Mouse (Mus musculus): Measurements from ENCODE around the gene Rnf181. TPM values are rescaled to one million over a fixed set of nuclear protein-coding genes. Genes with fewer than 3 reads are reported as not detected.

Rnf181 gene
- polyA plus RNA-seq, 1 experiment from 2014 or later, result 125 TPM

DNA sequence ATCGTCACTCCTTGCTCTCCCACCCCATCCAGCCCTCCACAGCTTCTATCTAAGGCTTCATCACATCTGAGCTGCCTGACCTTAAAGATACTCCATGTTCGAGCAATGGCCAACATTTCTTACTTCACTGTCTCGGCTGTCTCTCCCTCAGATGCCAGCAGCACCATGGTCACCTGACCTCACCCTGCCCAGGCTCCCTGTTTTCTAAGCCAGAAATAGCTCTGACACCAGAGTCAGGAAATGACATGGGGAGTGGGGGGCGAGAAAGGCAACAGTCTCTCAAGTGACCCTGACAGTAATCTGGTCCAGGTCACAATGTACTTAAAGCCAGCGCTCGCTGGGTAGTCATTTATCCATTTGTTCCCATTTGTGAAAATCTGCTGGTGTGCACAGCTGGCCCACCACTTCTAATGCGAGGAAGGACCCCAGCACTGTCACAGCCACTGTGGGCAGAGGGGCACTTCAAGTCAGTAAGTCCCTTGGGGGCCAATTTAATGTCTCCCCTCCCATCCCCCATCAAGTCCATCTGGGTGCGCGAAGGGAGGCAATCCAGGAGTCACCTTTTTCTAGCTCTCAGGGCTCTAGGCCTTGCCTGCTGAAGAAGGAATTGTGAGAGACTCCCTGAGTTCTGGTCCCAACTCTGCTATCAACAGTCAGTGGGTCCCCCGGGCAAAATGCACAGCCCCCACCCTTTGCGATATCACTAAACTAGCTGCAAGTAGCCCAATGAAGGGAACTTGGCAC lies 53.5 kb downstream of the Rnf181 start:
- Histone ChIP-seq H3K27ac (no peak overlapping the region), H3K27me3 (no peaks in the 10 kb centered on the region), H3K36me3 (ENCODE audit: poor library complexity, severe bottlenecking) (peaks cover 54% of the 10 kb centered on the region), H3K9ac (no peak overlapping the region), H3K9me3 (replicated peaks) (no peaks in the 10 kb centered on the region), H3K4me2 (no peak overlapping the region), H3K4me3 (no peak overlapping the region), H3K4me1 (no peaks in the 10 kb centered on the region)
- ATAC-seq, result no peak
- 87% methylated on average over 11 of the region's 11 CpGs for WGBS

DNA sequence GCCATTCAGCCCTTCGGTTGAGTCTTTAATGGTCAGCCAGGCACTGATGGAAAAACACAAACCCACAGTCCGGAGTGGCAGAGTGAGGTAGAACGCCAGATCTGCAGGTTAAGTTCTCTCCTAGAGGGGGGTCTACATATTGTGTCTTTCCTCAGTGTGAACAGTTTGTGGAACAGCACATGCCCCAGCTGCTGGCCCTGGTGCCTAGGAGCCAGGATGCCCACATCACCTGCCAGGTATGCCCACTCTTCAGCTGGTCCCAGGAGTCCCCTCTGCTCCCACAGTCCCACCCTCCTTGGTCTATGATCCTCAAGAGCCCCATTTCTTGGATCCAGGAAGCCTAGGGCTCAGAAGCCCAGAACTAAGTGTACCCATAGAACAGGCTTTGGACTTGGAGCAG lies 54.6 kb downstream of the Rnf181 start:
- Histone ChIP-seq H3K9me3 (replicated peaks) (no peaks in the 10 kb centered on the region), H3K27ac (no peak overlapping the region), H3K27me3 (no peaks in the 10 kb centered on the region), H3K9ac (no peak overlapping the region), H3K36me3 (ENCODE audit: poor library complexity, severe bottlenecking) (peaks cover 43% of the 10 kb centered on the region), H3K4me2 (no peak overlapping the region), H3K4me1 (no peaks in the 10 kb centered on the region), H3K4me3 (no peak overlapping the region)
- no peak for ATAC-seq
- 90% methylated on average over 3 of the region's 3 CpGs for WGBS

Other genes starting within 250 kb of the Rnf181 start
- 2.9 and 4.5 TPM in 2 replicates for gene Atoh8, start 131.4 kb downstream of the Rnf181 start, polyA plus RNA-seq (2015; fragmentation: Nextera tagmentation; extraction: Ambion mirVana)
- not detected in 2 replicates for gene Sftpb, start 62.3 kb downstream of the Rnf181 start, polyA plus RNA-seq (2015; fragmentation: Nextera tagmentation; extraction: Ambion mirVana)
- 61.9 and 64.8 TPM in 2 replicates for gene Usp39, start 21.8 kb downstream of the Rnf181 start, polyA plus RNA-seq (2015; fragmentation: Nextera tagmentation; extraction: Ambion mirVana)
- 27.2 and 28.2 TPM in 2 replicates for gene 0610030E20Rik, start 19.6 kb downstream of the Rnf181 start, polyA plus RNA-seq (2015; fragmentation: Nextera tagmentation; extraction: Ambion mirVana)
- 6.9 and 7.3 TPM in 2 replicates for gene Tmem150a, start 11.5 kb downstream of the Rnf181 start, polyA plus RNA-seq (2015; fragmentation: Nextera tagmentation; extraction: Ambion mirVana)
- 7.0 and 10.1 TPM in 2 replicates for gene Vamp5, start 13.5 kb upstream of the Rnf181 start, polyA plus RNA-seq (2015; fragmentation: Nextera tagmentation; extraction: Ambion mirVana)
- gene Vamp8, start 23.7 kb upstream of the Rnf181 start, polyA plus RNA-seq (2015; fragmentation: Nextera tagmentation; extraction: Ambion mirVana), result 16.8 and 21.3 TPM in 2 replicates
- gene Ggcx, start 47.4 kb upstream of the Rnf181 start, polyA plus RNA-seq (2015; fragmentation: Nextera tagmentation; extraction: Ambion mirVana), result 12.7 and 13.8 TPM in 2 replicates
- gene Mat2a, start 72.6 kb upstream of the Rnf181 start, polyA plus RNA-seq (2015; fragmentation: Nextera tagmentation; extraction: Ambion mirVana), result 402 and 460 TPM in 2 replicates
- 0.62 and 0.89 TPM in 2 replicates for gene Sh2d6, start 154.8 kb upstream of the Rnf181 start, polyA plus RNA-seq (2015; fragmentation: Nextera tagmentation; extraction: Ambion mirVana)
- 4.7 and 4.8 TPM in 2 replicates for gene Capg, start 177.4 kb upstream of the Rnf181 start, polyA plus RNA-seq (2015; fragmentation: Nextera tagmentation; extraction: Ambion mirVana)
- gene Elmod3, start 231.5 kb upstream of the Rnf181 start, polyA plus RNA-seq (2015; fragmentation: Nextera tagmentation; extraction: Ambion mirVana), result 14.1 and 14.8 TPM in 2 replicates
- 3.6 and 5.5 TPM in 2 replicates for gene Retsat, start 231.5 kb upstream of the Rnf181 start, polyA plus RNA-seq (2015; fragmentation: Nextera tagmentation; extraction: Ambion mirVana)